Mouse (Mus musculus): ENCODE results near the gene Btc.

Btc gene

DNA sequence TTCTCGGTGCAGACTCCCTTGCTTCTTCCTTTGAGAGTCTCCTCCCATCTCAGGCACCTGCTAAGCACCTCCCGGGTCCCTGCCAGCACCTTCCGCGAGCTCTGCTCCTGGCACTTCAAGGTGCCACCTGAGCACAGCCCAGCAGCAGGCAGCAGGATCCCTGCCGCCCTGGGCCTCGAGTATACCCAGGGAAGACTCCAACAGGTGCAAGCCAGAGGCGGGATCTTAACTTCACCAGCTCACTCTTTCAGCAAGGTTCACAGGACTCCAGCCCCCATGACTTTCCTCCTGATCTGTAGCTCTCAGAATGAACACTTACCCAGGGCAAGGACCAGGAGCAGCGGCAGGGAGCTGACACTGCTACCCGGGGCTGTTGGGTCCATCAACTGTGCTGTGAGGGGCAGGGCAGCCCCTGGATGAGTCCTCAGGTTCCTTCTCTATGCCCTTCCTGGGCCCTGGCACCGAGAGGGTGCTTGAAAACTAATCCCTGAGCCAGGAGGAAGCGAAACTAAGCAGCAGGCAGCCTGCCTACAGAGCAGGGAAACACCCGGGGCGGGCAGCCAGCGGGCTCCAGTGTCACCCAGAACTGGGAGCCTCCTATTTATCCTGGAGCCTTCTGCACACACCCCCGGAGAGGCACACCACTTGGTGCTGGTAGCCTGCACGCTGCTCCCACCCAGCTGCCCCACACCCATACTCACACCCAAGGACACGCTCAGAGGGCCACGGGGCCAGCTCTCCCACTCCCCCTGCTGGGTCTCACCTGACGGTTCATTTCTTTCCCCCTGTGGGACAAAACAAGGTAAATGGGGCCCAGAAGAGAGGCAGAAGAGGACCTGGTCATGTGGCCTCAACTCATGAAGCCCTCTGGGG lies at the start of gene Btc:
Btc (minus strand) TSS at position 656 of the 873 bp plus-strand sequence.
- peak in 1 of 2 experiments; percentile 33 for DNase-seq (ENCODE audit: low spot score in 2 of 2)

DNA sequence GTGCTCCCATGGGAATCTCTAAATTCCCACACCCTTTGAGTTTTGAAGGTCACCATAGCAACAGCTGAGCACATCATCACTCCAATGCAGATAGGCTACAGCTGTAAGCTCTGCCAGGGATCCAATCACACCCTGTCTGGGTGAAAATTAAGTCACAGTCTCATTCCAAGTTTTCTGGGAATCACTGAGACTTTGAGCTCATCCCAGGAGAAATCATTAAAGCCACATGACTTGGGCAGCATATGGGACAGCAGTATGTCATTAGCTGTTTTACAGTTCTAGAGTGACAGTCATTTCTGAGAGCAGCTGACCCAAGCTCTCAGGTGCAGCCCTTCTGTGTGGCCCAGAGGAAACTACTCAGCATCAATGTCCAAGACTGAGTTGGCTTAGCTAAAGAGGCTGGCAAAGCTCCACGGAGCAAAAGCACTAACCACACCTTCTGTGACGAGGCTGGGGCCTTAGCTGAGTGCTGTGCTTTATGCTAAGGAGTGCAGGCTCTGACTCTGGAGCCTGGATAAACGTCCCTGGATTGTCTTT lies 42.3 kb upstream of the Btc start:
- DNase-seq (ENCODE audit: low spot score in 2 of 2), result no peak

DNA sequence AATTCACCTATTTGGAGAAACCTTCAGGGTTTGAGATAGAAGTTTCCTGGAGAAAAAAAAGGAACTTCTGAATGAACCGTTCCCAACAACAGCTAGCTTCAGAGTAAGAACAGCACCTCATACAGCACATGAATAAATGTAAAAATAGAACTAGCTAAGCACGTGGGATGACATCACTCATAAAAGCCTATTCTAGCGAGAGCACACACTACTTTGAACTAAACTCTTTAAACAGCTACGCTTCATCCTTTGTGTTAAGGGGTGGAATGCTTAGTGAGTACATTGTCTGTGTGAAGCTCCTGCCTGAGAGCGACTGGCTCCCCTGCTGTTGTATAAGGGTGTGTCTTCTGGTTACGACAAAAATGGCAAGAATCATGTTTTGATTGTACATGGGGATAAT lies 33.8 kb upstream of the Btc start:
- no peak for DNase-seq (ENCODE audit: low spot score in 2 of 2)

DNA sequence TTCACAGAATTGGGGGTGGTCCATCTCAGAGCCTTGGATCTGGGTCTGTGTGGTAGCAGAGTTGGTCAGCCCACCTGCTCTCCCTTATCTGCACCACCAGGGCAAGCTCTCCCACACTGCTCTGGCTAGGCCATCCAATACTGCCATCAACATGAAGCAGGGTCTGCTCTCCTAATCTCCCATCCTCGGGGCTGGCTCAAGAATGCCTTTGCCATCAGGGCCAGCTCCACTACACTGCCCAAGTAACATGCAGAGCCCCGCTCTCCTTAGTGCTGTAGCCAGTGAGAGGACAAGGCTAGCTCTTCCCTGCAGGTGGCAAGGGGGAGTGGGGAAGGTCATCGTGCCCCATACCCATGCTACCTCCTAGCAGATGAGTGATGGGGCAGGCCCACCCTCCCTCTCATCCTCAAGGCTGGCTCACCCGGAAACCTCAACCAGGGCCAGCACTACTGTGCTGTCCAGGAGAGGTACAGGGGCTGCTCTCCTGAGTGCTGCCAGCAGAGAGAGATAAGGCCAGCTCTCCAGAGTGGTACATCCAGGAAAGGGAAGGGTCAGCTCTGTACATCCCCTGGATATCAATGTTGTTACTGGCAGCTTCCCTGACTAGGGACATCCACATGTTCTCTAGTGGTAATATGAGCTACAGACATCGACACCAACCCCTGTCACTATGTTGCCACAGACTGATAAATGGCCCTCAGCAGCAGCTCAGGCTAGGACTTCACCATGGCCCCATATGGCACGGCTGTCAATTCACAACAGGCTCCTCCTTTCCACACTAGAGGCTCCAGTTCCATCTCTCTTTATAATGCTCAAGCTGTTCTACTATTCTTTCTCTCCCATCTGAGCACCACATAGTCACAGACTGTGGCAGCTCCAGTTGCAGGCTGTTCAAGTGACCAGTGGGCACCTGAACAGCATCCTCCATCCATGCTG lies 32.2 kb upstream of the Btc start:
- no peak for DNase-seq (ENCODE audit: low spot score in 2 of 2)

DNA sequence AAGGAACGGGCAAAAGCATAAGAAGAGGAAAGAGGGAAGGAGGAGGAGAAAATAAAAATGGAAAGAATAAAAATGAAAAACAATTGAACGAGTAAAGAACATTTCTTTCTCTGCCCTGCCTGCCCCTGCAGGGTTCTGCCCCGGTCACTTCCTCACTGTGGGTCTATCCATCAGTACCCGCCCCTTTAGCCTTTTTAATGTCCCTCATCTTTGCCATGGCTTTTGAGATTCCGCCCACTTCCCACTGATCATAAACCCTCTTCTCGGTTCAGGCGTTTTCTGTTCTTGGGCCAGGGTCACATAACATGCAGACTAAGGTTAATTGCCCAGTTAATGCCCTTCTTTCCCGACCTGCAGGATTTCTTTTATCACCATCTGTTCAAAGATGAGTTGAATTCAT lies 25.8 kb upstream of the Btc start:
- DNase-seq (ENCODE audit: low spot score in 2 of 2), result no peak

DNA sequence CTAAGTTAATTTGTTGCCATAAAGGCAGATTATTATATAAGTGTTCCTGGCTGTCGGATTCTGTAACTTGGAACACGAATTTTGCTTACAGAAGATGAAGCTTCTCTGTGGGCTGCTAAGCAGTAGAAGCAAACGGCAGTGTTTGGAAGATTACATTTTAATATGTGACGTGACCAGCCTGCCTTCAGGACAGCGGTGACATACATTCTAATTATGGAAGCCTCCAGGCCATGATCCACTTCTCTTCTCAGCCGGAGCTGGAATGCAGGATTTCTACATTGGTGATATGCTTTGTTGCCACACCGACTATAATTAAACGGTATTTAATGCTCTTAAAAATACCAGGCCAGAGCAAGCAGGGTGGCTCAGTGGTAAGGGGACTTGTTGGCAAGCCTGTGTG lies 11.0 kb upstream of the Btc start:
- DNase-seq (ENCODE audit: low spot score in 2 of 2), result no peak

DNA sequence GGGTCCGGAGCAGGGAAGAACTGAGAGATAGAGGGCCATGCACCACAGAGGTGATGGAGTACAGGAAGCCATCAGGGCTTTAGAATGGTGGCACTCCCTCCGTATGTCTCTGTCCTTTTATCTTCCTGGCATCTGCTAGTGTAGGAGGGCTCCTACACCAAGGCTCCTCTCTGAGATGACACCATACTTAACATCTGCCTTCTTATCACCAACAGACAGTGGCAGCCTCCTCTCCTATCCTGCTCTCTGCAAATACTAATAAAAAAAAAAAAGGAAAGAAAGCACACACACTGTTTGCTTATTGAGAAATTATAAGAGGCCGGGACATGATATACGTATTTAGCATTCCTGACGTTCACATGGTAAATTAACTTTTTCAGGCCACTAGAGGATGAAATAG lies 1.5 kb upstream of the Btc start:
- no peak for DNase-seq (ENCODE audit: low spot score in 2 of 2)

DNA sequence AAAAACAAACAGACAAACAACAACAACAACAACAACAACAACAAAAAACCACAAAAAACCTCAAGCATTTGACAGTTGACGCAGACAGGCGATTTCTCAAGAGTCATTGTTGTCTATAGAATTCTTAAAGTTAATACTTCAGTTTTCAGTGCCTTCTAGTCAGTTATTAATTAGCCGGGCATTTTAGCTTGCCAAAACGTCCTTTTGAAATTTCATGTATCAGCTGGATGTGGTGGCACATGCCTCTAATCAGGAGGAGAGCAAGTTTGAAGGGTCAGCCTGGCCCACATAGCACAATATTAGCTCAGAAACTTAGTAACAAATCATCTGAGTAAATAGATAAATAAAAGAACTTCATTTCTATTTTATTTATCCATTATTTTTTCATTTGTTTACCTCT lies 487 bp upstream of the Btc start:
- no peak for DNase-seq (ENCODE audit: low spot score in 2 of 2)

DNA sequence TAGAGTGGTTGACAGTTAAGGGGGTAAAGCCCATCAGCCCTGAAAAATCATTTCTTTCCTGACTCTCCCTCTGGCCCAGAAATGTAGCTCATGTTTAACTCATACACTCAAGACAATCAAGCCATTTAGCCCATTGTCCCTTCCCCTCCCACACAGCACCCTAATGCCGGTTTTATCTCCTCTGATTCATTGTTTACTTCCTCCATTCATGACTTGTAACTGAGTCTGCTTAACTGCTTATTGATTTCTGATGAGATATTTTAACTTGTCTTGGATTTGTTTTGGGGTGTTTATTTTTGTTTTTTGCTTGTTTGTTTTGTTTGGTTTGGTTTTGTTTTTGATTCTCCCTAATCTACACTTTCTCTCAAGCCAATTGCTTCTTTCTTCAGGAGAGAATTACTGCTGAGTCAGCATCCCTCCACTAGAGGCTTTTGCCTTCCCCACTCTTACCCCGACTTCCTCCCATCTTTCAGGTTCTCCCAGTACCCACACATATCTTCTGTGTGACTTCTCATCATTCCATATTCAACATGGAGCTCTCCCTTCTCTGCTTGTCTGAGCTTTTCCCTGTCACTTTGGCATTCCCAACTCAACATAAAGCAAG lies 2.2 kb downstream of the Btc start:
- no peak for DNase-seq (ENCODE audit: low spot score in 2 of 2)

DNA sequence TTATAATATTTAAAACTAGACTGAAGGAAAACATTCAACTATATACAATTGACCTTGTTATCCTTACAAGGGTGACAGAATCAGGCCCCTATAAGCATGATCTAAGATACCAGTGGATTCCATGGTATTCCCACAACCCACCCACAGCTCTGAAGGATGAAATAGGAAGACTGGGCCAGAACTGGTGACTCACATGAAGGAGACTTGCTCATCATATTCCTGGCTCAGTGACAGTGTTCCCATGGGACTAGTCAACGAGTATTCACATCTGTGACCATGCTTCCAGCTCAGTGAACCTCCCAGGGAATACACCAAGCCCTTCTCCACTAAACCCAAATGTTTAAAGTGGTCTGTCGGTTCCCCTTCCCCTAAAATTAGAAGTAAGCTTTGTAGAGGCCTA lies 27.3 kb downstream of the Btc start:
- no peak for DNase-seq (ENCODE audit: low spot score in 2 of 2)

DNA sequence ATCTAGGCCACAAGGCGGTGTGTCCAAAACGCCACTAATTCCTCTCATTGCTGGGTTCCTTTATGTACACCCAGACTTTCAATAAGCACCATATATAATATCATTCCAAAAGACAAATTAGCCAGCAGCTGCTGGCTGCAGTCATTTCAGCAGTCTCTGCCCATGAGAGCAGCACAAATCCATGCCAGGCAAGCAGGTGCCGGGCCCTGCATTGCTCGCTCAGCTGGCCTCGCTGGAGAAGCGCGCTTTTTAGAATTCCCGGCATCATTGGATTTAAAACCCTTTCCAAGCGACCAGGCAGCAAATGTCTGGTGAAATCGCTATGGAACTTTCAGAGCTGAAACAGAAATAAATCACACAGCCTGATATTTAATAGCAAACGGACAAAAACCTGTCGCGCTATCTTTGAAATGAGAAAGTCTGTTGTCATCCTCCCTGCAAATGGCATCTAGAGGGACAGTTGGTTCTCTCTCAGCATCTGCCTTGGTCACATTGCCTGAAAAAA lies 34.7 kb downstream of the Btc start:
- DNase-seq (ENCODE audit: low spot score in 2 of 2), result no peak

DNA sequence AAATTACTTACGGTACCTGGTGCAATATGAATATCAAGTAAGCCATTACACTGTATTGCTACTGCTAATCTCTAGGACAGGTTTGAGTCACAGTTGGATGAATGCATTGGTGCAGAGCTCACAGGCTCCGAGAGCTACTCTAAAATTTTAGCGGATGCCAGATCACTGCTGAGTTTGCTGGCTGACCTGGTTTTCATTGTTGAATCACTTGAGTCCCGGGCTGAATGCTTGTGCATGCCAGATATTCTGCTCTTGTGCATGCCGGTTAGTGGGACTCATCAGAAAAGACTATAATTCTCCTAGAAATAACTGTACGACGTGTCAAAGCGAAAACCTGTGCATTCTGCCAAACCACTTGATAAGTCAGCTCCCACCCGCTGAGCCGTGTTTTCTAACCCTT lies 35.9 kb downstream of the Btc start:
- DNase-seq (ENCODE audit: low spot score in 2 of 2), result no peak

DNA sequence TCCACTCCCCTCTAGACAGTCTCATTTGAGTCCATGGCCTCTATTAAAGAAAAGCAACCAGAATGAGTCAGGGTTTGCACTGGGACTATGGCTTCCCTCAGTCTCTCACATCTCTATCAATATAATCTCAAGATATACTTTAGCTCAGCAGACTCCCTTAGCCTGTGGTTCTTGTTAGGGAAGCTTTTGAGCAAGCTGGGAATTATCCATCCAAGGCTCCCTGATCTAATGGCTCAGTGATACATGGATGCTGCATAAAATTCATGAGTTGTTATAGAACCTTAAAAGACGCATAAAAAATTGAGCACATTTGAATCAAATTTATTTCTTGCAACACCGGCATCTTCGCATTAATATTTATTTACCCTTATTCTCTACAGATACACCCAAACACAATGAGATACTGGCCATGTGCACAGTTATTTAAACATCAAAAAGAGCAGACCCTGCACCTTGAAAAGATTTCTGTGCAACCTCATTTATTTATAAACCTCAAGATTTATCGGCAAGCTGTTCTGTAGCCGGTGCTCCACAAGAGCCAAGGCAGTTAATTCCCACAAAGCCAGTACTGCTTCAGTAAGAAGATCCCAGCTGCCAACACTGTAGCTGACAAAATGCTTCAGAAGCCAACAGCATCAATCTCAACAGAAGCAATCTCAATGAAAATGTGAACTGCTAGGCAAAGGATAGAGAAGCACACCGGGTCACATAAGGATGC lies 39.4 kb downstream of the Btc start:
- no peak for DNase-seq (ENCODE audit: low spot score in 2 of 2)

DNA sequence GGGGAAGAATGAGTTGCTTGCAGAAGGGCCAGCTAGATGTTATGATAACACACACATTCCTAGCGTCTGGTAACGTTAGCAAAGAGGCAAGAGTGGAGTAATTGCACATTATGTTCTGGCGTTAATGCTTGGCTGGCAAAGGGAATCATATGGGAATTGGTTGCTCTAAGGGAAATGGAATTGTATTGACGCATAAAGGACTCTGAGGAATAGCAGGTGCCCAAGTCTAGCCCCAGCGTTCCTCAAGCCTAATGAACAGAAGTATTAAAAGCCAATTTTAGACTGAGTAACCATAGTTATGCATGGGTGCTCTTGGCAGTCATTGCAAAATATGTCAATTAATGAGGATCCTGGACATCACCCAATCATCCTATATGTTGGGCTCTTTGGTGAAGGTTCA lies 50.1 kb downstream of the Btc start:
- no peak for DNase-seq (ENCODE audit: low spot score in 2 of 2)

DNA sequence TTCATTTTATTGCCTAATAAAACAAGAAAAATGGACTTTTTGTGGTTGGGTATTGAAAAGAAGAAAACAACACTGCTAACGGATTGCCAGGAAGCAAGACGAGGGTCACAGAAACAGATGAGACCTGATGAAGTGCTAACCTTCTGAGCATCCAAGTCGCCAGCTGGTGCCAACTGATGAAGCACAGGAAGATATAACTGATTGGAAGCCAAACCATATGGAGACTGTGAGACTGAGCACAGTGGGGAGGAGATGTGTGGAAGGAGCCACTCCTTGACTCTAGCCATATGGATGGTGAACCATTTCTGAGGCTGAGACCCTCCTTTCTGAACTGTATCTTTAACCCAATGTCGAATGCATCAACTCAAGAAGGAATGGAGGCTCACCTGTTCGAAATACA lies 57.1 kb downstream of the Btc start:
- DNase-seq (ENCODE audit: low spot score in 2 of 2), result no peak

DNA sequence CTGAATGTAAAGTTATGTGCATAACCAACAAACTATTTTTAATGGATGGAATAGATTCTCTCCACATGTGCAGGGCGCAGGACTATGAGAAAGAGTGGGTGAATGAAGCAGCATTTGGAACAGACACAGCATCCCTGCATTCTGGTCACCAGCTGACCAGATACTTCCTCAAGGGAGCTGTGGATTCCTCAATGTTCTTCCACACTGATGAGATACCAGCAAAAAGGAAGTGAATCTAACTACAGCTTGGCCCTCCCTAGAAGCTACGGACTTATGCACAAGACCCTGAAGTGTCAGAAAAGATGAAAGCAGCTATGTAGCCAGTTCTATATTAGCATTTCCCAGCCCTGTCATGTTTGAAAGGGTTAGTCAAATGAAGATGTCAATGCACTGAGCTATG lies 57.7 kb downstream of the Btc start:
- no peak for DNase-seq (ENCODE audit: low spot score in 2 of 2)

DNA sequence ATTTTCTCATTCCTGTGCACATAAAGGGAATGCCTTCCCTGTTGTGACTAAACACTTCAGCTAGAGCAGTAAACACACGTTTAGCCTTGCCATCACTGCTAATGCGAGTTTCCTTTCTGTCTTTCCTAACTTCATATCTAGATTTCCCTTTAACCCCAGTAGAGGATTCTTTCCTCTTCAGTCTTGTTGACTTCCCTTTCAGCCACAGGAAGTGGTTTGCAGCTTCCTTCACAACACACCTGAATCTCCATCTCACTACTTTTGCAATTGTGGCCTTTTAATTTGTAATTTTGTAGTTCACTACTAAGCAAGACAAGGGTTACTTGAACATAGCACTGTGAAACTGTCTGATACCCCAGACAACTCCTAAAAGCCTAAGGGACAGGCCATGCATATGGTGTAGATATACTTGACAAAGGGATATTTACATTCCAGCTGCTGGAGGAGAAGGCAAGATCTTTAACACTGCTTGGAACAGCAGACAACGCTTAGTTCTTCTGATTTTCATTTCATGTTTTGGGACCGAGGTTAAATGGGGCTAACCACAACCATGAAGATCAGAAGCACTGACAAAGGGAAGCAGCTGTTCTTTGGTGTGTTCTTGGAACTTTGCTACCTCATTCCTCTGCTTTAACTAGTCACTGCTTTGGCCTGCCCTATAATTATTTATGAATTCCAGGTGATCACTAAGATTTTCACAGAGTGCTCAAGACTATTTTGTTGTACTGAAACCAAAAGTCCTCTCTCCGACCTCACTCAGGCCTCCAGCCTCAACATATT lies 60.6 kb downstream of the Btc start:
- no peak for DNase-seq (ENCODE audit: low spot score in 2 of 2)

DNA sequence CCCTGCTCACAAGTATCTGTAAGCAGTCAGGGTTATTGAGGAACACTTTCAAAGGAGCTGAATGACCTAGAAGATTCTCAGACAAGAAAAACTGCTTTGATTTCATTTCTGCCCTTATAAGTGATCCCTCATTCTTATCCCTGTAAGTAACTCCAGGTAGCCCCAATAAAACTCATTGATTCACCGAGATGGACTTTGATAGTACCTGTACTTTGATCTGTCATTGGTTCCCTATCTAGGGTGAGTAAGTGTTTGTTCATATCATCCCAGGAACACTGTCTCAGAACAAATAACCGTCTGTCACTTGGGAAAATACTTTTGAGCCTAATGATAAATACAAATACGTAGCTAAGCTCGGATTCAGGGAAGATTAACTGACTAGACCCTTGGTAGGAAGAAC lies 68.6 kb downstream of the Btc start:
- no peak for DNase-seq (ENCODE audit: low spot score in 2 of 2)

DNA sequence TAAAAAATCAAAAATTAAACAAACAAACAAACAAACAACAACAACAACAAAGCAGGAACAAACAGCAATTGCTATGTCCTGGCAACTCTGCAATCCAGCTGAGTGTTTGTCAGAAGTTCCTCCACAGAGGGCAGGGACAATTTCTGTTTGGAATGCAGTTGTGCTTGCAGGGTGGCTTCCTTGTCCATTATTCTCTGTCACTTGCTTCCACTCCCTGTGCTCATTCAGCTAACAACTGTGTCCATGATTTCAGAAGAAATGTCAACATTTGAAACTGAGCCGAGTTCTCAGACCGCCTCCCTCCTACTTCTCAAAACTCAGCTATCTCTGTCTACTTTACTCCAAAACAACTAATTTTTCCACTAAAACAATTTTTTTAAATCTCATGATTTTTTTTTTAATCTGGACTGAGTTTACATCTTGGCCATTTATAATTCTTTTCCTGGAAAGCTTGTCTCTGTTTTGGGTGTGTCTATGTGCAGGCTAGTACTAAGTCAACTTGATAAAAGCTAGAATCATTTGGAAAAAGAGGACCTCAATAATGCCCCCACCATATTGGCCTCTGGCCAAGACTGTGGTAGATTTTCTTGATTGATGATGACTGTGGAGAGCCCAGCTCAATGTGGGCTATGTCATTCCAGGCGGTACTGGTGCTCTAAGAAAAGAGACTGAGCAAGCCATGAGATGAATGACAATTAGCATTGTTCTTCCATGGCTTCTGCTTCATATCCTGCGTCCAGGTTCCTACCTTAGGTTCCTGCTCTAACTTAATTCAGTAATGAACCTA lies 70.5 kb downstream of the Btc start:
- DNase-seq (ENCODE audit: low spot score in 2 of 2), result no peak

DNA sequence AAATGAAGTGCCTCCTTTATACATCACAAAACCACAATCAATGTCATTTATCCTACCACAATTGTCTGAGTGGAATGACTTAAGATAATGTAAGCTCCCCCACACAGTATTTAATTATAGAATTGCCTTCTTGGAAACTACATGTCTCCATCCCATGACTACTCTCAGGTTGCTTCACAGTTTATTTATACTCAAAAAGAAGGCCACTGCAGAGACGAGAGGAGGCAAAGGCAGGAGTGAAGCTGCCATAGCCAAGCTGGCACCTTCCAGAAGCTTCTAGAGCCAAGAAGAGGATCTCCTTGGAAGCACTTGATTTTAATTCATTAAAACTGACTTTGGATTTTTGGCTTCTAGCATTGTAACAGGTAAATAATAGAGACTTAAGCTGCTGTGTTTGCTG lies 81.0 kb downstream of the Btc start:
- DNase-seq (ENCODE audit: low spot score in 2 of 2), result no peak
